Mouse (Mus musculus): ENCODE measurements around the gene Mettl21a. TPM values are rescaled to one million over a fixed set of nuclear protein-coding genes. Genes with fewer than 3 reads are reported as not detected.

The Mettl21a gene
- polyA plus RNA-seq, 1 experiment from 2014 or later = 18.2 TPM

- WGBS = 58% methylated on average over 5 of the region's 5 CpGs
- no peak for ATAC-seq (ENCODE audit: low FRiP score, low read depth)
- Histone ChIP-seq H3K4me2 (no peak overlapping the region), H3K4me1 (replicated peaks) (no peaks in the 10 kb centered on the region), H3K9me3 (no peaks in the 10 kb centered on the region), H3K27me3 (no peaks in the 10 kb centered on the region), H3K36me3 (no peaks in the 10 kb centered on the region), H3K9ac (no peak overlapping the region), H3K4me3 (no peak overlapping the region), H3K27ac (replicated peaks) (no peak overlapping the region)
These were observed 14.5 kb upstream of the Mettl21a start for GRCm38 (mm10) chr1:64631526-64631925.

- Histone ChIP-seq H3K4me2 (no peak overlapping the region), H3K9ac (no peak overlapping the region), H3K4me3 (no peak overlapping the region), H3K27me3 (no peaks in the 10 kb centered on the region), H3K36me3 (no peaks in the 10 kb centered on the region), H3K9me3 (no peaks in the 10 kb centered on the region), H3K27ac (replicated peaks) (no peak overlapping the region), H3K4me1 (replicated peaks) (no peaks in the 10 kb centered on the region)
- ATAC-seq (ENCODE audit: low FRiP score, low read depth) = no peak
These were observed 8.2 kb upstream of the Mettl21a start for GRCm38 (mm10) chr1:64625214-64625613.

- no peaks in the 10 kb centered on the region for H3K9me3 ChIP-seq
- H3K4me1 ChIP-seq (replicated peaks) = no peaks in the 10 kb centered on the region
- no peak overlapping the region for H3K4me3 ChIP-seq
- no peak overlapping the region for H3K4me2 ChIP-seq
- ATAC-seq (ENCODE audit: low FRiP score, low read depth) = no peak
- H3K9ac ChIP-seq = no peak overlapping the region
- H3K36me3 ChIP-seq = no peaks in the 10 kb centered on the region
- WGBS = 53% methylated on average over 12 of the region's 12 CpGs
- H3K27me3 ChIP-seq = no peaks in the 10 kb centered on the region
- no peak overlapping the region for H3K27ac ChIP-seq (replicated peaks)
These were observed 6.8 kb upstream of the Mettl21a start for GRCm38 (mm10) chr1:64623558-64624435.

- H3K4me2 ChIP-seq = no peak overlapping the region
- H3K9me3 ChIP-seq = no peaks in the 10 kb centered on the region
- no peak overlapping the region for H3K9ac ChIP-seq
- H3K4me1 ChIP-seq (replicated peaks) = peaks cover 14% of the 10 kb centered on the region
- H3K27ac ChIP-seq (replicated peaks) = no peak overlapping the region
- ATAC-seq (ENCODE audit: low FRiP score, low read depth) = no peak
- no peaks in the 10 kb centered on the region for H3K27me3 ChIP-seq
- WGBS = 88% methylated on average over 5 of the region's 5 CpGs
- H3K36me3 ChIP-seq = no peaks in the 10 kb centered on the region
- no peak overlapping the region for H3K4me3 ChIP-seq
These were observed 4.1 kb upstream of the Mettl21a start for GRCm38 (mm10) chr1:64621116-64621515.

- Histone ChIP-seq H3K36me3 (peaks cover 4% of the 10 kb centered on the region; the same call in 1 of the 2 replicates), H3K4me1 (replicated peaks) (peaks cover 19% of the 10 kb centered on the region), H3K9ac (peak overlapping the region; percentile 90; the same call in 1 of the 2 replicates), H3K27me3 (no peaks in the 10 kb centered on the region), H3K4me2 (peak overlapping the region; percentile 71), H3K9me3 (no peaks in the 10 kb centered on the region), H3K4me3 (peak overlapping the region; percentile 71), H3K27ac (replicated peaks) (peak overlapping the region; percentile 96)
- ATAC-seq (ENCODE audit: low FRiP score, low read depth) = no peak
- WGBS = 64% methylated on average over 3 of the region's 3 CpGs
These were observed 1.2 kb upstream of the Mettl21a start for GRCm38 (mm10) chr1:64618226-64618625.

- Histone ChIP-seq H3K4me2 (peak overlapping the region; percentile 71), H3K9ac (peak overlapping the region; percentile 90), H3K36me3 (peaks cover 5% of the 10 kb centered on the region; the same call in 1 of the 2 replicates), H3K4me1 (replicated peaks) (peaks cover 19% of the 10 kb centered on the region), H3K9me3 (no peaks in the 10 kb centered on the region), H3K4me3 (peak overlapping the region; percentile 71), H3K27me3 (no peaks in the 10 kb centered on the region), H3K27ac (replicated peaks) (peak overlapping the region; percentile 96)
- ATAC-seq (ENCODE audit: low FRiP score, low read depth) = peak; percentile 78
- WGBS = under 1% methylated on average over 15 of the region's 15 CpGs
These were observed 608 bp upstream of the Mettl21a start for GRCm38 (mm10) chr1:64617715-64617984.

GRCm38 (mm10) chr1:64616531-64616880 is 536 bp downstream of the Mettl21a start:
- Histone ChIP-seq H3K27ac (replicated peaks) (peak overlapping the region; percentile 96), H3K4me2 (peak overlapping the region; percentile 71), H3K4me3 (peak overlapping the region; percentile 71), H3K9ac (peak overlapping the region; percentile 90), H3K36me3 (peaks cover 5% of the 10 kb centered on the region; the same call in 1 of the 2 replicates), H3K4me1 (replicated peaks) (peaks cover 19% of the 10 kb centered on the region), H3K9me3 (no peaks in the 10 kb centered on the region), H3K27me3 (no peaks in the 10 kb centered on the region)
- 3% methylated on average over 8 of the region's 8 CpGs for WGBS
- ATAC-seq (ENCODE audit: low FRiP score, low read depth) = no peak; the same call in 1 of the 2 replicates

- ATAC-seq (ENCODE audit: low FRiP score, low read depth) = no peak
- 60% methylated on average over 6 of the region's 6 CpGs for WGBS
- Histone ChIP-seq H3K4me3 (peak overlapping the region; percentile 71), H3K27ac (replicated peaks) (no peak overlapping the region), H3K36me3 (peaks cover 8% of the 10 kb centered on the region; the same call in 1 of the 2 replicates), H3K9ac (no peak overlapping the region), H3K27me3 (no peaks in the 10 kb centered on the region), H3K4me1 (replicated peaks) (peaks cover 19% of the 10 kb centered on the region), H3K9me3 (no peaks in the 10 kb centered on the region), H3K4me2 (peak overlapping the region; percentile 71)
These were observed 966 bp downstream of the Mettl21a start for GRCm38 (mm10) chr1:64616076-64616475.

GRCm38 (mm10) chr1:64615531-64615991 is 1.5 kb downstream of the Mettl21a start:
- H3K9ac ChIP-seq = no peak overlapping the region

GRCm38 (mm10) chr1:64614801-64615345 is 2.2 kb downstream of the Mettl21a start:
- Histone ChIP-seq H3K4me2 (no peak overlapping the region), H3K27me3 (no peaks in the 10 kb centered on the region), H3K27ac (replicated peaks) (no peak overlapping the region), H3K4me1 (replicated peaks) (peaks cover 19% of the 10 kb centered on the region), H3K9ac (no peak overlapping the region), H3K4me3 (no peak overlapping the region), H3K9me3 (no peaks in the 10 kb centered on the region), H3K36me3 (peaks cover 9% of the 10 kb centered on the region; the same call in 1 of the 2 replicates)
- WGBS = 82% methylated on average over 10 of the region's 10 CpGs
- ATAC-seq (ENCODE audit: low FRiP score, low read depth) = no peak

More at GRCm38 (mm10) chr1:64615531-64615991, 1.5 kb downstream of the Mettl21a start:
- Histone ChIP-seq H3K4me1 (replicated peaks) (peaks cover 19% of the 10 kb centered on the region), H3K27me3 (no peaks in the 10 kb centered on the region), H3K4me2 (peak overlapping the region; percentile 71; the same call in 1 of the 2 replicates), H3K9me3 (no peaks in the 10 kb centered on the region), H3K27ac (replicated peaks) (no peak overlapping the region), H3K4me3 (no peak overlapping the region), H3K36me3 (peaks cover 9% of the 10 kb centered on the region; the same call in 1 of the 2 replicates)
- WGBS = 78% methylated on average over 11 of the region's 11 CpGs
- no peak for ATAC-seq (ENCODE audit: low FRiP score, low read depth)

- H3K4me1 ChIP-seq (replicated peaks) = peaks cover 19% of the 10 kb centered on the region
- H3K4me2 ChIP-seq = no peak overlapping the region
- H3K9me3 ChIP-seq = no peaks in the 10 kb centered on the region
- no peak overlapping the region for H3K9ac ChIP-seq
- no peaks in the 10 kb centered on the region for H3K27me3 ChIP-seq
- no peak overlapping the region for H3K4me3 ChIP-seq
- H3K27ac ChIP-seq (replicated peaks) = no peak overlapping the region
- WGBS = 90% methylated on average over 9 of the region's 9 CpGs
- ATAC-seq (ENCODE audit: low FRiP score, low read depth) = no peak
- peaks cover 9% of the 10 kb centered on the region; the same call in 1 of the 2 replicates for H3K36me3 ChIP-seq
These were observed 2.7 kb downstream of the Mettl21a start for GRCm38 (mm10) chr1:64614311-64614710.

GRCm38 (mm10) chr1:64609976-64610375 is 7.1 kb downstream of the Mettl21a start:
- Histone ChIP-seq H3K9ac (no peak overlapping the region), H3K27me3 (no peaks in the 10 kb centered on the region), H3K4me3 (no peak overlapping the region), H3K9me3 (no peaks in the 10 kb centered on the region), H3K4me2 (no peak overlapping the region), H3K4me1 (replicated peaks) (no peaks in the 10 kb centered on the region), H3K27ac (replicated peaks) (no peak overlapping the region), H3K36me3 (peaks cover 21% of the 10 kb centered on the region)
- no peak for ATAC-seq (ENCODE audit: low FRiP score, low read depth)
- WGBS = 88% methylated on average over 9 of the region's 9 CpGs

Data from hindbrain, embryonic 15.5 days (tissue).